In genomic region chr16:35183161-35183560, GRCm38 (mm10) we compare ENCODE assay signal across 11 mouse cellular contexts. TPM values are rescaled to one million over a fixed set of nuclear protein-coding genes. Genes with fewer than 3 reads are reported as not detected.
DNase-seq lines count a peak whose midpoint lies in the region; ATAC-seq and TF ChIP-seq lines count a peak whose summit lies in the region.
"Had no signal": no experiment of that assay in that cellular context is flagged by ENCODE, and none has a peak within 500 bp of the region (broad histone marks: within the 10 kb centered on the region; RNA-seq: fewer than 3 reads in every experiment).

No protein-coding gene starts in this region.

- 0 out of 2 replicates have a peak, but pooled peaks have one; percentile 19 for TF ChIP-seq EP300 in heart, adult 2 months (IDR thresholded peaks at IDR 0.05; ENCODE audit: insufficient read depth, low read depth, low read length)

- intact Hi-C loops in heart, adult 2 months (cut with DNase I): no loop called here
- intact Hi-C loops in heart, postnatal 25 days (cut with DNase I): no loop called here

- H3K9ac ChIP-seq in heart, adult 2 months (ENCODE audit: low read depth, low read length): no peak overlapping the region
- no peak overlapping the region for H3K9ac ChIP-seq in hindbrain, postnatal 0 days (replicated peaks; ENCODE audit: low read length)
- no peak overlapping the region for H3K9ac ChIP-seq in midbrain, postnatal 0 days (replicated peaks; ENCODE audit: low read length, poor library complexity, severe bottlenecking)

- H3K79me2 ChIP-seq in heart, adult 2 months (replicated peaks; ENCODE audit: control insufficient read depth, insufficient read depth, low read length): no peaks in the 10 kb centered on the region

- H3K4me1 ChIP-seq in heart, adult 2 months (ENCODE audit: control insufficient read depth, insufficient read depth, low read length): peaks cover 10% of the 10 kb centered on the region
- H3K4me1 ChIP-seq in heart, embryonic 10.5 days: peaks cover 34% of the 10 kb centered on the region
- peaks cover 18% of the 10 kb centered on the region for H3K4me1 ChIP-seq in hindbrain, postnatal 0 days (ENCODE audit: insufficient read depth, low read length)
- no peaks in the 10 kb centered on the region for H3K4me1 ChIP-seq in midbrain, postnatal 0 days (ENCODE audit: insufficient read depth, low read length)

- no peak for ATAC-seq in hindbrain, postnatal 0 days
- no peak for ATAC-seq in midbrain, postnatal 0 days (ENCODE audit: low FRiP score)
- ATAC-seq: forebrain, embryonic 16.5 days had no signal

- TF ChIP-seq POLR2A in heart, adult 2 months (IDR thresholded peaks at IDR 0.05; ENCODE audit: insufficient read depth, low read depth, low read length): no peak

- TF ChIP-seq CTCF in heart, adult 2 months (IDR thresholded peaks at IDR 0.05): no peak
- TF ChIP-seq CTCF in hindbrain, postnatal 0 days (IDR thresholded peaks at IDR 0.05; ENCODE audit: low read depth): no peak
- no peak for TF ChIP-seq CTCF in midbrain, postnatal 0 days (IDR thresholded peaks at IDR 0.05)

- no peak overlapping the region for H3K4me3 ChIP-seq in heart, adult 2 months
- H3K4me3 ChIP-seq in heart, embryonic 10.5 days: no peak overlapping the region
- no peak overlapping the region for H3K4me3 ChIP-seq in hindbrain, postnatal 0 days (ENCODE audit: low read length)
- no peak overlapping the region for H3K4me3 ChIP-seq in midbrain, postnatal 0 days (ENCODE audit: low read depth, low read length)
- H3K4me3 ChIP-seq: myocyte had no signal

- H3K27me3 ChIP-seq in heart, adult 2 months (ENCODE audit: control insufficient read depth, insufficient read depth, low read length): no peaks in the 10 kb centered on the region
- H3K27me3 ChIP-seq in heart, embryonic 10.5 days (ENCODE audit: insufficient read depth, poor library complexity, severe bottlenecking): peaks cover 3% of the 10 kb centered on the region; the same call in 1 of the 2 replicates
- no peaks in the 10 kb centered on the region for H3K27me3 ChIP-seq in hindbrain, postnatal 0 days (ENCODE audit: insufficient read depth, low read length)
- H3K27me3 ChIP-seq in midbrain, postnatal 0 days (ENCODE audit: insufficient read depth, low read length): no peaks in the 10 kb centered on the region

- H3K36me3 ChIP-seq in heart, adult 2 months (ENCODE audit: control insufficient read depth, insufficient read depth, low read length): no peaks in the 10 kb centered on the region
- H3K36me3 ChIP-seq in heart, embryonic 10.5 days: peaks cover 15% of the 10 kb centered on the region; the same call in 1 of the 2 replicates
- no peaks in the 10 kb centered on the region for H3K36me3 ChIP-seq in hindbrain, postnatal 0 days (ENCODE audit: insufficient read depth, low read length)
- H3K36me3 ChIP-seq in midbrain, postnatal 0 days (ENCODE audit: insufficient read depth, low read length): peaks cover 7% of the 10 kb centered on the region; the same call in 1 of the 2 replicates

- 50% methylated on average over 11 of the region's 11 CpGs for WGBS in heart, adult 2 months
- 76% methylated on average over 11 of the region's 11 CpGs for WGBS in heart, embryonic 10.5 days
- 59% methylated on average over 11 of the region's 11 CpGs for WGBS in hindbrain, postnatal 0 days
- 75% methylated on average over 11 of the region's 11 CpGs for WGBS in midbrain, postnatal 0 days

- H3K27ac ChIP-seq in heart, adult 2 months: no peak overlapping the region
- no peak overlapping the region for H3K27ac ChIP-seq in heart, embryonic 10.5 days
- H3K27ac ChIP-seq in hindbrain, postnatal 0 days: no peak overlapping the region
- H3K27ac ChIP-seq in midbrain, postnatal 0 days (ENCODE audit: low read depth, low read length): no peak overlapping the region

- H3K9me3 ChIP-seq in heart, embryonic 10.5 days: no peaks in the 10 kb centered on the region
- H3K9me3 ChIP-seq in hindbrain, postnatal 0 days (ENCODE audit: low read length): no peaks in the 10 kb centered on the region
- no peaks in the 10 kb centered on the region for H3K9me3 ChIP-seq in midbrain, postnatal 0 days (ENCODE audit: low read length)

- DNase-seq in heart, adult 2 months: peak; percentile 61 to 64
- DNase-seq in heart, embryonic 10.5 days (ENCODE audit: low spot score): no peak
- peak; percentile 20 for DNase-seq in 3T3-L1 (ENCODE audit: low read depth, low spot score)
- DNase-seq in adrenal gland, postnatal 36 days: peak; percentile 27 to 71
- DNase-seq in heart, postnatal 25 days (ENCODE audit: low spot score): peak; percentile 49
- DNase-seq in hindbrain, postnatal 0 days (ENCODE audit: low spot score): no peak
- no peak for DNase-seq in midbrain, postnatal 0 days (ENCODE audit: low spot score)
- DNase-seq: kidney, adult 9 months had no signal

- H3K4me2 ChIP-seq in hindbrain, postnatal 0 days (ENCODE audit: low read depth, low read length): no peak overlapping the region
- no peak overlapping the region for H3K4me2 ChIP-seq in midbrain, postnatal 0 days (ENCODE audit: low read depth, low read length, poor library complexity, severe bottlenecking)

RNA-seq across cellular contexts. Expression of gene Adcy5, which starts 28.5 kb away (rescaled TPM):
- 10 to 100 TPM; 52.9 to 56.2 TPM for total RNA-seq in heart, adult 2 months (2021)
- 47.1 and 67.3 TPM in 2 replicates for polyA plus RNA-seq in heart, adult 2 months (2012; rRNA removed)
- 3.8 and 5.1 TPM in 2 replicates for polyA plus RNA-seq in heart, embryonic 10.5 days (2016; fragmentation: Nextera tagmentation; extraction: Ambion mirVana)
- total RNA-seq in adrenal gland, postnatal 36 days (2021): 10 to 100 TPM in 1 of 2 experiments, 1 to 10 TPM in 1; 7.8 to 13.9 TPM
- 10 to 100 TPM; 54.8 to 55.3 TPM for total RNA-seq in heart, postnatal 25 days (2021)
- 82.7 and 85.5 TPM in 2 replicates for total RNA-seq in hindbrain, postnatal 0 days (2014; rRNA removed)
- polyA plus RNA-seq in hindbrain, postnatal 0 days (2015; fragmentation: Nextera tagmentation; extraction: Ambion mirVana): 5.7 and 6.3 TPM in 2 replicates
- 73.9 and 77.3 TPM in 2 replicates for total RNA-seq in midbrain, postnatal 0 days (2014; rRNA removed)
- polyA plus RNA-seq in midbrain, postnatal 0 days (2015; fragmentation: Nextera tagmentation; extraction: Ambion mirVana): 6.9 and 7.5 TPM in 2 replicates
- total RNA-seq: megakaryocyte progenitor cell, adult 5-6 weeks had no signal
- polyA plus RNA-seq: myocyte had no signal

Comparison
In these comparisons a context has a peak if more than half of its experiments do, and no peak if none do; other contexts are left out.
1. DNase-seq: peak in heart, adult 2 months (2 of 2), 3T3-L1 (single experiment), adrenal gland, postnatal 36 days (2 of 2) and heart, postnatal 25 days (single experiment); none in heart, embryonic 10.5 days (single experiment), hindbrain, postnatal 0 days (single experiment) and midbrain, postnatal 0 days (single experiment).